Mouse (Mus musculus) B cell, adult 2 months (primary cell): ENCODE data around the gene Lrrc17.
"Not testable (repeated sequence)": the region's sequence is repeated elsewhere in the genome, so short reads cannot be mapped to it uniquely, and the experiment has no call there.

Experiments
- DNase-seq, 2 experiments: peaks; one replicate each; pipeline ENCODE4 v3.0.0; 2022

Lrrc17 gene

DNA sequence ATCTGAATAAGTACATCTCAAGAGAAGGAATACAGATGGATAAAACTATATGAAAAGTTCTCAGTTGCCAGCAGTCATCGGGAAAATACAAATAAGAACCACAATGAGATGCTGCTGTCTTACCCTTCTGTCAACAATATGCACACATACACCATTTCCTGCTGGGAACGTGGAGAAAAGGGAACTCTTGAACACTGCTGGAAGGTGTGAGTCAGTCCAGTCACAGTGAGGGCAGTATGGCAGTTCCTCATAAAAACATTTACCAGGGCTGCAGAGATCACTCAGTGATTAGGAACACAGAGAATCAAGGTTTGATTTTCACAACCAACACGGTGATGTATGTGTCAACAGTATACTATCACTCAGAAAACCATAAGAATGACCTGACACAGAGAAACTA lies 67.6 kb downstream of the Lrrc17 start:
- DNase-seq = no peak

DNA sequence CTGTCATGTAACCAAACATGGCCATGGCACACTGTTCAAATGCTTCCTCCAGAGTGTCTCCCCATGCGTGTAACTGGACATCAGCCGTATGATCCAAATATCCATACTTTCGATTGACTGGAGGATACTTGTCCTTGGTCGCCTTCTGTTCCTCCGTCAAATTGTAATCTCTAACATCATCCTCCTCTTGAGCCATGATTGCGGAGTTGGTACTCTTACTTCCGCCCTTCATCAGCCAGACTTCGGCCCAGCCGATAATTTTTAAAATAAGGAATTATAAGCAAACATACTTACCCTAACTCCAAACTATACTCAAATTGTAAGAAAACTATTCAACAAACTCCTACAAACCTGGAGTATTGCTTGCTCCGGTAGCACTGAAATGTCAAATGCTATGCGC lies 70.9 kb downstream of the Lrrc17 start:
- not testable (repeated sequence) for DNase-seq

GRCm38 (mm10) chr5:21616450-21617009 lies 73.2 kb downstream of the Lrrc17 start:
- DNase-seq = no peak
